Mouse (Mus musculus) G1E-ER4 (cell line): ENCODE data around the gene Them7. TPM values are rescaled to one million over a fixed set of nuclear protein-coding genes. Genes with fewer than 3 reads are reported as not detected.

Experiments
- GATA1 ChIP-seq: IDR thresholded peaks from one replicate; pipeline ENCODE4 v1.8.0; 2012; ENCODE audit warnings: low read length, inconsistent platforms
- polyA plus RNA-seq: library from polyadenylated mRNA; stranded (reverse); fragments of >175 nt; gene quantifications from 2 replicates; pipeline ENCODE4 v1.2.3, GENCODE M21; 2012

Them7 gene
- polyA plus RNA-seq, 1 experiment = not detected

DNA sequence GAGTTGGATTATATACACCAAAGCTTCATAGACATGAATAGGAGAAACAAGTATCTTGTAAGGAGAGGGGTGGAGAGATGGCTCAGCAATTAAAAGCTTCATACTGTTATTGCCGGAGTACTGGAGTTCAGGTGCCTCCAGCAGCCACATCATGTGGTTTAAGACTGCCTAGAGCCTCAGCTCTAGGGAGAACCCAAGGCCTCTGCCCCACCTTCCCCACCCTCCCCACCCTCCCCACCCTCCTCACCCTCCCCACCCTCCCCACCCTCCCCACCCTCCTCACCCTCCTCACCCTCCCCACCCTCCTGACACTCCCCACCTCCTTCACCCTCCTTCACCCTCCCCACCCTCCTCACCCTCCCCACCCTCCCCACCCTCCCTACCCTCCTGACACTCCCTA, 185.1 kb downstream of the Them7 start:
- TF ChIP-seq GATA1 = no peak

GRCm38 (mm10) chr2:105414309-105414708, 190.2 kb downstream of the Them7 start:
- TF ChIP-seq GATA1 = peak; percentile 83

DNA sequence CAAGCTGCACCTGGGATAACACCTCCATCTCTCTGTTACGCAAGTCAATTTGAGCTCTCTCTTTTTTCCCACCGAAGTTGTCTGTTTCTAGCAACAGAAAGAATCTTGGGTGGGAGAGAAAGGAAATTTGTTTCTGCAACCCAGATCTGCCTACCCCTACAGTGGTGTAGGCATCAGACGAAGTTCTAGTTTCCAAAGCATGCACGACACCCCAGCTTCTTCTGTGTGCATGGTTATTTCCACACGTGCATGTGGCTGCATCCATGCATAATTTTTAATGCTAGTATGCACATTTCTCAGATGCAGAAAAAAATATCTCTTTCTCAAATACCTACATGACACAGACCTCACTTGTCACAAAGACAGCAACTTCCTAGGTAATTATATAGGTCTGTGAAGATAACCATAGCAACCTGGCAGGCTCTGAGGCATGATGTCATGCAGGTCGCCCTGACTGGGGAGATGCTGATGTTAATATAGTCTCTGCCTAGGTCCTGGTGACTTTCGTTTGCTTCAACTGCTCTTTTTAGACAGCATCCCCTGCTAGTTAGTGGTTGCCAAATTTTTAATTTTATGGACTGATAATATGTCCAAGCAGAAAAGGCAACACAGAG, 192.0 kb downstream of the Them7 start:
- no peak for TF ChIP-seq GATA1

- TF ChIP-seq GATA1 = no peak
Observed at GRCm38 (mm10) chr2:105416660-105417348, 192.7 kb downstream of the Them7 start.

DNA sequence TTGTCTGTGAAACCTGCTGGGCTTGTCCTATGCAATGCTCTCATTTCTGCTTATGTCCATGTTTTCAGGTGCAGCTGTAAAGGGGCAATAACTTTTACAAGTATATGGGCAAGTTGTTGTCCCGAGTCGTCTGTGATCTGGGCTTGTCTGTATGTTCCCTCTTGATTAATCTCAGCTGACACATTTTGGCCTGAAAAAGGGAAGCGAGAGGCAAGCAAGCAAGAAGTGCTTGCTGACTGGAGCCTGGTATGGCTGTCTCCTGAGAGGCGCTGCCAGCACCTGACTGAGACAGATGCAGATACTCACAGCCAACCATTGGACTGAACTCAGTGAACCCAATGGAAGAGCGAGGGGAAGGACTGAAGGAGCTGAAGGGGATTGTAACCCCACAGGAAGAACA, 193.5 kb downstream of the Them7 start:
- TF ChIP-seq GATA1 = no peak

DNA sequence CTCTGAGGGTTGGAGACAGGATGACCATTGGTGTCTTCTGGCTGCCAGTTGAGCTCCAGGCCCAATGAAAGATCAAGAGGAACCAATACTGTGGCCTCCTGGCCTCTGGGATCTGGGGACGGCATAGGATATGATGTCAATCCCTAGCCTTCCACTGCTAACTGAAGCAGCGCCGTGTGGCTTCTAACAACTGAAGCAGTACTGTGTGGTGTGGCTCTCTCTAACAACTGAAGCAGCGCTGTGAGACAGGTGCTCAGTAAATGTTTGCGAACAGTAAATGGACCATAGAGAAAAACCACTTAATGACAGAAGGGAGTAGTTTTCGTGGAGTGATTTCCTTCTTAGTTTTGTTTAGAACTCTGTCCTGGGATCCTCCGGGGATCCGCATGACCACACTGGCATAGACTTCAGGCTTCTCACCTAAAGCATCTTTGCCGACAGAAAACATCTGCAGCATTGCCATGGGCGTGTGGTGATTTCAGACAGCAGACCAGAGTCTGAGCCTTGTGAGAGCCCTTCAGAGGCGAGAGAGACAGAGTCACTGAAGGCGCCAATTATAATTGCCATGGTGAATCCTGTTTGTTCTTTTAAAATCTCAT, 194.6 kb downstream of the Them7 start:
- TF ChIP-seq GATA1 = no peak

- no peak for TF ChIP-seq GATA1
Observed at GRCm38 (mm10) chr2:105427447-105427846, 203.3 kb downstream of the Them7 start.

DNA sequence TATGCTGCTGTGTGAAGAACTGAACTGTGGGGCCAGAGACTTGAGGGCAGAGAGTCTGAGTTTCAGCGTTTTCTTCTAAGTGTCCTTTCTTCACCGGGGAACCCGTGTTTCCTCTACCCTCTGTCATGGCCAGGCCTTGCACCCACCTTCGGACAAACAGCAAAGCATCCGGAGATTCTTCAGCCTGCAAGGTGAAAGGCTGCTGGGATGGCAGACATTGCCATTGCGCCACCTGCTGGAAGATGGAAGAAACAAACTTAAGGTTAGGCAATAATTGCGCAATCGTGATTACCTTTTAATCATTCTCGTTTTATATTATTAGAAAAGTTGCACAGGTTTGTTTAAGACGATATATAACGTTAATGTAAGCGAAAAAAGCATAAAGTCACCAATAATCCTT, 203.9 kb downstream of the Them7 start:
- no peak for TF ChIP-seq GATA1

- no peak for TF ChIP-seq GATA1
Observed at GRCm38 (mm10) chr2:105428467-105428866, 204.3 kb downstream of the Them7 start.

Other genes with a start within 250 kb of the Them7 start
- 5.3 and 9.9 TPM in 2 replicates for gene Eif3m, start 207.2 kb upstream of the Them7 start, polyA plus RNA-seq
- gene Gm11060, start 132.3 kb upstream of the Them7 start, polyA plus RNA-seq = not detected in 2 replicates
- not detected in 2 replicates for gene Wt1, start 97.8 kb upstream of the Them7 start, polyA plus RNA-seq
- 8.0 and 11.4 TPM in 2 replicates for gene Rcn1, start 175.0 kb downstream of the Them7 start, polyA plus RNA-seq